Mouse (Mus musculus): ENCODE data around the gene Glis3.

DNA sequence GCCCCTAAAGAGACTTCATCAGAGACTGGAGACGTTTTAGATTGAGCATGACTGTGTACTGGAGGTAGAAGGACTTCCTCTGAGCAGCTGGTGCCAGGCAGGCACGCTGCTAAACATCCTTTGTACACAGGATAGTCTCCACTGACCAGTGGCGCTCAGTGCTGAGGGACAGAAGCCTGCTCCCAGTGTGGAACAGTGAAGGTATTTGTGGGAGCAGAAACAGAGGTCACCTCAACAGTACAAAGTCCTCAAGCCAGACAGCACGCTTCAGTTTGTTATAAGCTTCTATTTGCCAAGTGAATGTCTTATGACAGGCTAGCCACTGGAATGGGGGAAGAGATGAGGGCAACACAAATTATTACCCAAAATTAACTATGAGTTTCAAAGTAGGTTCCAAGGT lies 289.0 kb downstream of the Glis3 start:
- no peak for TF ChIP-seq CHD2 (IDR thresholded peaks at IDR 0.05; ENCODE audit: low read depth, low read length)
- no peak for TF ChIP-seq MAFK (IDR thresholded peaks at IDR 0.05; ENCODE audit: insufficient read depth, low read depth, low read length)
- TF ChIP-seq ZNF384 (IDR thresholded peaks at IDR 0.05; ENCODE audit: low read depth, low read length) = no peak
- TF ChIP-seq HCFC1 (IDR thresholded peaks at IDR 0.05; ENCODE audit: borderline replicate concordance, insufficient read depth, low read length) = no peak
- no peak for TF ChIP-seq ZC3H11A (IDR thresholded peaks at IDR 0.05; ENCODE audit: borderline replicate concordance, low read depth, low read length)

Data from ES-E14 (cell line).